Mouse (Mus musculus) thymus, adult 2 months (tissue): Measurements from ENCODE around the gene Mrpl50.

Source experiments
- CTCF ChIP-seq: fragments of 200-500 bp; IDR thresholded peaks from 2 replicates; pipeline ENCODE4 v1.5.1; 2012; ENCODE audit warnings: mild to moderate bottlenecking, control low read depth, low read length, moderate library complexity, borderline replicate concordance; ENCODE audit not compliant: control insufficient read depth, poor library complexity, insufficient read depth; ENCODE audit errors: extremely low read depth
- POLR2A ChIP-seq: fragments of 200-500 bp; IDR thresholded peaks from 2 replicates; pipeline ENCODE4 v1.6.1; 2012; ENCODE audit warnings: mild to moderate bottlenecking, low read length, control low read depth, moderate library complexity; ENCODE audit not compliant: control insufficient read depth, poor library complexity, insufficient read depth; ENCODE audit errors: extremely low read depth

DNA sequence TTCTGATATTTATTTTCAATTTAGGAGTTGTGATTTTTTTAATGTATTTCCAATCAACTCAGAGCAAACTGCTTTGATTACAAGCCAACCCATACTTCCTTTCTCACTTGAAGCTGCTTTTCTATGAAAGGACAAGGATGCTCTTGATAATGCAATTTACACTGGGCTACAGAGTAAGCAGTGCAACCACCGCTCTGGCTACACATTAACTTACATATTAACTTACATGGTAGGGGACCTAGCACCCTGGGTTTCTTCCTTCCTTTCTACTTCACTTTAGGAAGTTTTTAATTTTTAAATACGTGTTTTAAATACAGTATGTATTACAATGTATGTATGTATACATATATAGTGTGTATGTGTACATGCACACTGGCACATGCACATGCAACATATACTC is 11.7 kb downstream of the Mrpl50 start:
- TF ChIP-seq CTCF (no peak), POLR2A (no peak)
